Mouse (Mus musculus) midbrain, postnatal 0 days (tissue): ENCODE data around the gene Spag7. TPM values are rescaled to one million over a fixed set of nuclear protein-coding genes. Genes with fewer than 3 reads are reported as not detected.

Source experiments
- ATAC-seq: fragments of 200-750 bp; cut with Nextera tagmentation; 2 replicates; pipeline ENCODE4 v1.8.0; 2017; ENCODE audit warnings: moderate number of reproducible peaks, mild to moderate bottlenecking, moderate TSS enrichment, moderate library complexity; ENCODE audit not compliant: low FRiP score
- DNase-seq: peaks from one replicate; pipeline ENCODE4 v3.0.0-alpha.2; 2015; ENCODE audit warnings: low spot score
- H3K27ac ChIP-seq: fragments of 300-500 bp; sonication (generic); 2 replicates; pipeline ENCODE4 v1.5.1; 2014; ENCODE audit warnings: low read depth, mild to moderate bottlenecking, low read length, mixed read lengths
- H3K27me3 ChIP-seq: fragments of 300-500 bp; sonication (generic); 2 replicates; pipeline ENCODE4 v1.6.1; 2014; ENCODE audit warnings: low read length, control low read depth, mixed read lengths; ENCODE audit not compliant: insufficient read depth
- H3K36me3 ChIP-seq: fragments of 300-500 bp; sonication (generic); 2 replicates; pipeline ENCODE4 v1.6.1; 2014; ENCODE audit warnings: low read length, control low read depth, mixed read lengths; ENCODE audit not compliant: insufficient read depth
- H3K4me1 ChIP-seq: fragments of 300-500 bp; sonication (generic); 2 replicates; pipeline ENCODE4 v1.6.1; 2014; ENCODE audit warnings: mild to moderate bottlenecking, control low read depth, antibody characterized with exemption, low read length, mixed read lengths; ENCODE audit not compliant: insufficient read depth
- H3K4me2 ChIP-seq: fragments of 300-500 bp; sonication (generic); 2 replicates; pipeline ENCODE4 v1.6.1; 2014; ENCODE audit warnings: low read depth, mild to moderate bottlenecking, low read length, mixed read lengths; ENCODE audit not compliant: poor library complexity, severe bottlenecking
- H3K4me3 ChIP-seq: fragments of 300-500 bp; sonication (generic); 2 replicates; pipeline ENCODE4 v1.5.1; 2014; ENCODE audit warnings: low read depth, mild to moderate bottlenecking, low read length, moderate library complexity
- H3K9ac ChIP-seq: fragments of 300-500 bp; sonication (generic); replicated peaks from 2 replicates; pipeline ENCODE4 v1.6.1; 2014; ENCODE audit warnings: mild to moderate bottlenecking, low read length, moderate library complexity, mixed read lengths; ENCODE audit not compliant: poor library complexity, severe bottlenecking
- H3K9me3 ChIP-seq: fragments of 300-500 bp; sonication (generic); 2 replicates; pipeline ENCODE4 v1.6.1; 2016; ENCODE audit warnings: low read length, control low read depth
- CTCF ChIP-seq: IDR thresholded peaks from 2 replicates; pipeline ENCODE4 v1.5.1; 2016; ENCODE audit warnings: antibody characterized with exemption, mild to moderate bottlenecking
- WGBS: fragments of 180-500 bp; shearing (Covaris S2); extraction: QIAGEN DNeasy Blood & Tissue Kit; methylation state at CpG from one replicate; pipeline ENCODE4 v1.1.7; 2014; 5-methylcytosine and 5-hydroxymethylcytosine counted together
- polyA plus RNA-seq: library from polyadenylated mRNA; unstranded; fragments of >200 nt; fragmentation: Nextera tagmentation; extraction: Ambion mirVana; gene quantifications from 2 replicates; pipeline ENCODE4 v1.2.1, GENCODE M21; 2015
- total RNA-seq: library from RNA; depleted of rRNA; stranded (reverse); fragments of >200 nt; gene quantifications from 2 replicates; pipeline ENCODE4 v1.2.3, GENCODE M21; 2014; rRNA removed

Spag7 gene
- total RNA-seq (41.9 and 45.3 TPM in 2 replicates), polyA plus RNA-seq (125 and 131 TPM in 2 replicates)

GRCm38 (mm10) chr11:70668771-70669505 is at the start of gene Spag7:
Gene Spag7 (minus strand): TSS chr11:70669416.
- H3K27me3 ChIP-seq: no peaks in the 10 kb centered on the region
- H3K4me3 ChIP-seq: peak within 1 kb of the TSS; percentile 57
- H3K4me1 ChIP-seq: 0 out of 2 replicates have a peak, but pooled peaks cover 6% of the 10 kb centered on the region
- H3K9me3 ChIP-seq: no peaks in the 10 kb centered on the region
- DNase-seq: peak; percentile 99
- H3K4me2 ChIP-seq: peak within 1 kb of the TSS; percentile 87
- no peak; the same call in 1 of the 2 replicates for TF ChIP-seq CTCF
- H3K27ac ChIP-seq: peak within 1 kb of the TSS; percentile 96
- peak within 1 kb of the TSS; percentile 72 for H3K9ac ChIP-seq
- under 1% methylated on average over 44 of the region's 44 CpGs for WGBS
- H3K36me3 ChIP-seq: peaks cover 22% of the 10 kb centered on the region
- ATAC-seq: peak; percentile 94

GRCm38 (mm10) chr11:70718481-70718880 is 49.3 kb upstream of the Spag7 start:
- peaks cover 48% of the 10 kb centered on the region for H3K36me3 ChIP-seq
- H3K27ac ChIP-seq: no peak overlapping the region
- H3K4me3 ChIP-seq: no peak overlapping the region
- DNase-seq (no peak), ATAC-seq (no peak)
- no peak overlapping the region for H3K9ac ChIP-seq
- WGBS: 83% methylated on average over 5 of the region's 5 CpGs
- no peaks in the 10 kb centered on the region for H3K27me3 ChIP-seq
- no peaks in the 10 kb centered on the region for H3K4me1 ChIP-seq
- no peak overlapping the region for H3K4me2 ChIP-seq
- H3K9me3 ChIP-seq: no peaks in the 10 kb centered on the region
- TF ChIP-seq CTCF: no peak

GRCm38 (mm10) chr11:70715832-70716231 is 46.6 kb upstream of the Spag7 start:
- no peaks in the 10 kb centered on the region for H3K27me3 ChIP-seq
- no peak overlapping the region for H3K4me3 ChIP-seq
- H3K4me2 ChIP-seq: no peak overlapping the region
- peaks cover 58% of the 10 kb centered on the region for H3K36me3 ChIP-seq
- TF ChIP-seq CTCF: no peak
- no peaks in the 10 kb centered on the region for H3K9me3 ChIP-seq
- ATAC-seq (no peak), DNase-seq (no peak)
- 75% methylated on average over 6 of the region's 6 CpGs for WGBS
- no peaks in the 10 kb centered on the region for H3K4me1 ChIP-seq
- no peak overlapping the region for H3K27ac ChIP-seq
- H3K9ac ChIP-seq: no peak overlapping the region

- H3K27me3 ChIP-seq: no peaks in the 10 kb centered on the region
- ATAC-seq (no peak), DNase-seq (no peak)
- H3K9me3 ChIP-seq: no peaks in the 10 kb centered on the region
- peaks cover 59% of the 10 kb centered on the region for H3K36me3 ChIP-seq
- no peak overlapping the region for H3K4me3 ChIP-seq
- no peaks in the 10 kb centered on the region for H3K4me1 ChIP-seq
- no peak overlapping the region for H3K4me2 ChIP-seq
- H3K9ac ChIP-seq: no peak overlapping the region
- no peak overlapping the region for H3K27ac ChIP-seq
- TF ChIP-seq CTCF: no peak
- 87% methylated on average over 6 of the region's 6 CpGs for WGBS
These were observed 44.0 kb upstream of the Spag7 start for GRCm38 (mm10) chr11:70713222-70713621.

- ATAC-seq (no peak), DNase-seq (no peak)
- no peak overlapping the region for H3K4me3 ChIP-seq
- H3K4me2 ChIP-seq: no peak overlapping the region
- H3K4me1 ChIP-seq: no peaks in the 10 kb centered on the region
- H3K9ac ChIP-seq: no peak overlapping the region
- H3K36me3 ChIP-seq: peaks cover 60% of the 10 kb centered on the region
- H3K27ac ChIP-seq: no peak overlapping the region
- H3K9me3 ChIP-seq: no peaks in the 10 kb centered on the region
- no peak for TF ChIP-seq CTCF
- no peaks in the 10 kb centered on the region for H3K27me3 ChIP-seq
- 95% methylated on average over 10 of the region's 10 CpGs for WGBS
These were observed 41.8 kb upstream of the Spag7 start for GRCm38 (mm10) chr11:70711026-70711425.

- H3K36me3 ChIP-seq: peaks cover 72% of the 10 kb centered on the region
These were observed 36.9 kb upstream of the Spag7 start for GRCm38 (mm10) chr11:70706127-70706526.

More at GRCm38 (mm10) chr11:70706127-70706526, 36.9 kb upstream of the Spag7 start:
- Histone ChIP-seq H3K4me1 (peaks cover 9% of the 10 kb centered on the region; the same call in 1 of the 2 replicates), H3K9ac (no peak overlapping the region), H3K9me3 (no peaks in the 10 kb centered on the region), H3K4me3 (no peak overlapping the region), H3K27me3 (no peaks in the 10 kb centered on the region), H3K27ac (no peak overlapping the region), H3K4me2 (no peak overlapping the region)
- no peak for ATAC-seq
- WGBS: 86% methylated on average over 3 of the region's 3 CpGs
- no peak for DNase-seq
- TF ChIP-seq CTCF: no peak
